Mouse (Mus musculus) left cerebral cortex, postnatal 14 days (tissue): ENCODE data around the gene Atf5. TPM values are rescaled to one million over a fixed set of nuclear protein-coding genes. Genes with fewer than 3 reads are reported as not detected.
A peak's percentile ranks its signal among the peaks of the same experiment; 100 is the strongest.

Experiments used
- DNase-seq, 2 experiments: peaks; one replicate each; pipeline ENCODE4 v3.0.0; 2021 to 2022; ENCODE audit warnings: low spot score in 2 of 2, mixed read lengths in 1 of 2
- intact Hi-C: fragments of 180-260 bp; cut with DNase I; formaldehyde crosslinking; loops from one replicate; pipeline ENCODE4 v1.15.1; 2025
- total RNA-seq, 2 experiments: library from RNA; stranded (reverse); gene quantifications; 2 replicates each; pipeline ENCODE4 v1.2.3; 2021

The Atf5 gene
- total RNA-seq, 2 experiments from 2014 or later = 24.4 to 25.1 TPM

- intact Hi-C loops = no loop called here
- DNase-seq = no peak
Measured at GRCm38 (mm10) chr7:44826771-44827170, 10.3 kb upstream of the Atf5 start.

DNA sequence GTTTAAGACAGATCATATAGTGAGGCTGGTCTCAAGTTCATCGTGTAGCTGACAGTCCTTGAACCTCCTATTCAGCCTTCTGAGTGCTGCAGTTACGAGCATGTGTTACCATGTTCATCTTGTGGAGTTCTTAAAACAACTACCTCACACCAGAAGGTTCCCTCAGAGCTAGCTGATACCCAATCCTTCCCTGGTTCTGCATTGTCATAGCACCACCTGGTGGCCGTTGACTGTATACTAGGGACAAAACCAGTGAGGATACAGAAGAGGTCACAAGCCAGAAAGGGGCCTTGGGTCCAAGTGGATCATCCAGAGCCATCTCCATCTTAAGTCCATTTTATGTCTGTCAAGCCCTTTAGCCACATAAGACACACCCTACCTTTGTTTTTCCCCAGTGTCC lies 8.4 kb upstream of the Atf5 start:
- intact Hi-C loops = loop anchor here (1.0 kb wide), 1 partner anchor 101 kb away; no protein-coding TSS in a partner anchor
- peak; percentile 82 to 88 for DNase-seq

- intact Hi-C loops = no loop called here
- DNase-seq = no peak
Measured at GRCm38 (mm10) chr7:44823409-44823808, 7.0 kb upstream of the Atf5 start.

DNA sequence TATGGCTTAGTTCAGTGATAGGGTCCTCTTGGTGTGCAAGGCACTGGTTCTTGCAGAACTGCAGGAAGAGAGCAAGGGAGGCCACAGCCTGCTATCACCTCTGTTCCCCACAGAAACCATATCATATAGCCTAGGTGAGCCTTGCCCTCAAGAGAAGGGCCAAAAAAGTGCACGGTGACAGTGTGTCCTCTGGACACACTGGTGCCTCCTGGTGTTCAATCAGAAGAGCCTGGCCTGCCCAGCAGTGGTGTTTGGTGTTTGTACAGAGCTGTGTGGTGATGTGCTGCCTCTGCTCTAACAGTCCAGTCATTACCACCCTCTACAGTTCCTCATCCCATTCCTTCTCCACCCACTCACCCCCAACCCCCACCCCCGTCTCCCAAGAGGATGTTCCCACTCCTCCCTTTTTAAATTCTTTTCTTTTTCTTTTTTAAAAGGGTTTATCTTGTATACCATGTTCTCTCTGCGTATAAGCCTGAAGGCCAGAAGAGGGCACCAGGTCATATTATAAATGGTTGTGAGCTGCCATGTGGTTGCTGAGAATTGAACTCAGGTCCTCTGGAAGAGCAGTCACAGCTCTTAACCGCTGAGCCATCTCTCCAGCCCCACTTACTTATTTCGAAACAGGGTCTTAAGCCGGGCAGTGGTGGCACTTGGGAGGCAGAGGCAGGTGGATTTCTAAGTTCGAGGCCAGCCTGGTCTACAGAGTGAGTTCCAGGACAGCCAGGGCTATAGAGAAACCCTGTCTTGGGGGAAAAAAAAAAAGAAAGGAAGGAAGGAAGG lies 5.4 kb upstream of the Atf5 start:
- peak in 1 of 2 experiments; percentile 0 for DNase-seq
- intact Hi-C loops = no loop called here

DNA sequence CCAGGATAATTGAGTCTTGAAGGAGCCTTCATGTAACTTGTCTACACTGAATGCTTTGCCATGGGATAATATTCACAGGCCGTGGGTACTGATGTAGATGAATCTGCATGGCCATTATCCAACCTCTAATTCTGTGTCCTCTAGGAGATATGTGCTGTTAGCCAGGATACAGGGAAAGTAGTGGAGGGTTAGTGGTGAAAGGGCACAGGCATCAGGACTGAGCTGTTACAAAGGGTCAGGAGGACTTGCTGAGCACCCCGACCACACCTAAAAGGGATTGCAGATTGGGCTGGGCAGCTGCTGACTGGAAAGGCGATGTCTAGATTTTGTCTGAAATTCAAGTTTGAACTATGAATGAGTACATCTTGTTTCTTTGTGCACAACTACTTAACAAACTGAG lies 4.1 kb upstream of the Atf5 start:
- no peak for DNase-seq
- intact Hi-C loops = no loop called here

GRCm38 (mm10) chr7:44819863-44820262 lies 3.4 kb upstream of the Atf5 start:
- DNase-seq = peak; percentile 0 to 1
- intact Hi-C loops = loop anchor here (5.0 kb wide), 1 partner anchor 73 kb away; the partner anchor contains the start of gene Vrk3

DNA sequence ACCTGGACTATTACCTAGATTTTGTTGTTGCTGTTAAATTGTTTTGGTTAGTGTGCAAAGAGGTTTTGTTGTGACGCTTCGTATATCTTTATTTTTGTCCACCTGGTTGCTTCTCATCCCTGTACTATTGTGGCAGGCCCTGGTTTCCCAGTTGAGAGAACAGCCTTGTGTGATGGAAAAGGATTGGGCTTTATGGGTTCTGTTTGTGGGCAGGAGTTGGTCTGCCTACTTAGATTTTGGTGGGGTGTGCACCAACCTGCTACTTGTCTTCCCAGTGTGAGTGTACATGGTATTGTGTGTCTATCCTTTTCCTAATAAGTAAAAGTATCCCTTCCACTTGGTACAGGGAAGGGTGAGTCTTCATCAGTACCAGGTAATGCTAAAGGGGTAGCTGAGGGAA lies 2.9 kb upstream of the Atf5 start:
- DNase-seq = peak in 1 of 2 experiments; percentile 0
- intact Hi-C loops = loop anchor here (5.0 kb wide), 1 partner anchor 72 kb away; the partner anchor contains the start of gene Vrk3

- DNase-seq = peak in 1 of 2 experiments; percentile 34
- intact Hi-C loops = loop anchor here (5.0 kb wide), 1 partner anchor 71 kb away; the partner anchor contains the start of gene Vrk3
Measured at GRCm38 (mm10) chr7:44818751-44819235, 2.3 kb upstream of the Atf5 start.

- intact Hi-C loops = loop anchor here (5.0 kb wide), 1 partner anchor 71 kb away; the partner anchor contains the start of gene Vrk3
- DNase-seq = peak; percentile 17 to 48
Measured at GRCm38 (mm10) chr7:44818164-44818563, 1.7 kb upstream of the Atf5 start.

GRCm38 (mm10) chr7:44817441-44817840 lies 983 bp upstream of the Atf5 start:
- intact Hi-C loops = loop anchor here (5.0 kb wide), 1 partner anchor 70 kb away; the partner anchor contains the start of gene Vrk3
- no peak for DNase-seq

DNA sequence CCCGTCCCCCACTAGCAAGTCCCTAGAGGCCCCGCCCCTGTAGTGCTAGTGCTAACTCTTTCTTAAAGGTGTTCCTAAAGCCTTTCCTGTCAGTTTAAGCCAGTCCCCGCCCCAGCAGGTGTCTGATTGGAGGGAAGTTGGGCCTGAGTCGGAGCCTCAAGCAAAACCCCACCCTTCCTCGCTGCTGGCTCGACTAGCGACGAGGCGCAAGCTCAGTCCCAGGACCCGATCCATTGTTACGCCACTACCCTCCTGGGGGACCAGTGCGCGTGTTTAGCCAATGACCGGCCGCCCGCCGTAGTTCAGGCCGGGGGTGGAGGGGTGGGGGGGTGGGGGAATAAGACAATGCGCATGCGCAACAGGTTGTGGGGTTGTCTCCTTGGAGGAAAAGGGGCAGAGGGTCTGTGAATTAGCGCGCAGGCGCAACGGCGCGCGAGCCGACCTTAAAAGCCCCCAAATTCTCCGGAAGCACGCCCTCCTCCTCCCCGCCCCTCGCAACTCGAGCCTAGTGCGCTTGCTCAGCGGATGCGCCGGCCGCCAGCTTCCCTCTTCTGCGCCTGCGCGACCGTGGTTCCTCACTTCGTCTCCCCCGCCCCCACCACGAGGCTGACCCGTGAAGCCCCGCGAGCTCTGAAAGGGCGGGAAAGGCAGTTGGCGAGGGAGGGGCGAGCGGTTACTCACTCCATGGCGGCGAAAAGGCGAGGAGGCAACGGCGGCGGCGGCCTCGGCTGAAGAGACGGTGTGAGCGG lies 563 bp downstream of the Atf5 start, which contains the start of the genes Nup62 and Il4i1:
Gene Nup62 (plus strand): TSS at position 368 of the 749 bp plus-strand sequence.
Gene Il4i1 (plus strand): TSS at position 667 of the 749 bp plus-strand sequence.
- DNase-seq = peak; percentile 99
- intact Hi-C loops = loop anchor here (5.0 kb wide), 1 partner anchor 69 kb away; the partner anchor contains the start of gene Vrk3

GRCm38 (mm10) chr7:44814952-44815553 lies 1.4 kb downstream of the Atf5 start:
- intact Hi-C loops = loop anchor here (5.0 kb wide), 2 partner anchors 43 to 68 kb away; partner anchors contain the start of gene Vrk3
- DNase-seq = no peak

GRCm38 (mm10) chr7:44814423-44814822 lies 2.0 kb downstream of the Atf5 start:
- intact Hi-C loops = loop anchor here (5.0 kb wide), 1 partner anchor 42 kb away; no protein-coding TSS in a partner anchor
- DNase-seq = no peak

DNA sequence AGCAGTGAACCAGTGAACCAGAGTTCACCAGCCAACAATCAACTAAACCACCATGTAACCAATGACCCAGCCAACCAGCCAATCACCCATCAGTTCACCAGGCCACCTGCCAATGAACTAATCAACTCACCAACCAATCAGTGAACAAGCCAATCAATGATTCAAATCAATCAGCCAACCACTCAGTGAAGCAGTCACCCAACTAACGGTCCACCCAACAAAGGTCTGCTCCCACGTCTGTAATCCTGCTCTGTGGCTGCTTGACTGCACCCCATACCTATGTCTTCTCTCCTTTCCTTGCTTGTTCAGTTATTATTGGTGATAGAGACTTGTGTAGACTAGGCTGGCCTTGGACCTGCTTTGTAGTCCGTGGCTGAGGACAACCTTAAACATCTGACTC lies 2.5 kb downstream of the Atf5 start:
- intact Hi-C loops = loop anchor here (5.0 kb wide), 1 partner anchor 42 kb away; no protein-coding TSS in a partner anchor
- no peak for DNase-seq

DNA sequence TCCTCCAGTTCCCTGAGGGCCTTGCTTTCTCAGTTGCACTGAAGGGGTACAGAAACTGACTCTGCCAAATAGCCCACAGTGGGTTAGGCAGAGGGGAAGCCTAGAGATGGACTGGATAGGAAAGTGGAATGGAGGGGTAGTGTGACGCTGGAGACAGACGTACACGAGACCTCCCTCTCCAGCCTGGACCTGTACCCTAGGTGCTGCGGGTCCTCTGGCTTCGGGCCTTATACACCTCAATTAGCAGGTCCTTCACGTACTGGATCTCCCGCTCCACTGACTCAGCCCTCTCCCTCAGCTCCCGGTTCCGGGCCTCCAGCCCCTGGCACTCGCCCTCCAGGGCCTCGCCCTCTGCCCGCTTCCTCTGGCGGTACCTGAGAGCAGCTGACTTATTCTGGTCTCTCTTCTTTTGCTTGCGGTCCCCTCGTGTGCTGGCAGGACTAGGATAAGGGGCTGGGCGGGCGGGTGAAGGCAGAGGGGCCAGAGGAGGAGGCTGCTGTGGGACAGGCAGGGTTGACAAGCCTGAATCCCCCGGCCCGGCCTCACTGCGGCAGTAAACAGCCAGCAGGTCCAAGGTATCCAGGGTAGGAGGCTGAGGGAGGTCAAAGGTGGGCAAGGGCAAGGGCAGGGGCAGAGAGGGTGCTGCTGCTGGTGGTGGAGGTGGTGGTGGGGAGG lies 3.7 kb downstream of the Atf5 start:
- no peak for DNase-seq
- intact Hi-C loops = loop anchor here (5.0 kb wide), 1 partner anchor 40 kb away; no protein-coding TSS in a partner anchor

GRCm38 (mm10) chr7:44810819-44811557 lies 5.5 kb downstream of the Atf5 start:
- intact Hi-C loops = loop anchor here (5.0 kb wide), 1 partner anchor 39 kb away; no protein-coding TSS in a partner anchor
- no peak for DNase-seq

GRCm38 (mm10) chr7:44810365-44810764 lies 6.1 kb downstream of the Atf5 start:
- DNase-seq = no peak
- intact Hi-C loops = loop anchor here (5.0 kb wide), 1 partner anchor 38 kb away; no protein-coding TSS in a partner anchor

DNA sequence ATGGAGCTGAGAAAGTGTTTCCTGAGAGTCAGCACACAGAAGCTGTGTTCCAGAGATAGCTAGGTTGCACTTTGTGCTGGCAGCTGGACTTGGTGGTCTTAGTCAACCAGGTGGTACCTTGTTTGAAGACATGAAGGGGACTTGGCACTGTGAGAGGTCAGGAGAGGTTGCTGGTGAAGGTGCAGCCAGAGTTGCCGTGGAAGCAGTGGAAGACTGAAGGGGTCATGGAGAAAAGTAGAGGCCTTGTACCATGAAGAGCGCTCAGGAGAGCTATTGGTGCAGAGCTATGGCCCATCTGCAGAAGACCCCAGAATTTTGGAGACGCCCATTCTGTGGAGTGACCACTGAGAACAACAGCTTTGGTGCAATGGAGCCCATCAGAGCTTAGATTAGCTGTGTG lies 7.0 kb downstream of the Atf5 start:
- intact Hi-C loops = no loop called here
- no peak for DNase-seq
